Mouse (Mus musculus) adrenal gland, adult (tissue): ENCODE measurements at regions not wholly inside any gene's neighbourhood (a gene's known extent, or its start where the extent isn't known, plus 50 kb on each side); places are given as distances from the start of the nearest gene placed in this dataset.
A peak's percentile ranks its signal among the peaks of the same experiment; 100 is the strongest.

Source experiments
- DNase-seq, 2 experiments: peaks; one replicate each; pipeline ENCODE4 v3.0.0; 2022 to 2023; ENCODE audit warnings: low spot score in 1 of 2; ENCODE audit not compliant: inconsistent age in 2 of 2

DNA sequence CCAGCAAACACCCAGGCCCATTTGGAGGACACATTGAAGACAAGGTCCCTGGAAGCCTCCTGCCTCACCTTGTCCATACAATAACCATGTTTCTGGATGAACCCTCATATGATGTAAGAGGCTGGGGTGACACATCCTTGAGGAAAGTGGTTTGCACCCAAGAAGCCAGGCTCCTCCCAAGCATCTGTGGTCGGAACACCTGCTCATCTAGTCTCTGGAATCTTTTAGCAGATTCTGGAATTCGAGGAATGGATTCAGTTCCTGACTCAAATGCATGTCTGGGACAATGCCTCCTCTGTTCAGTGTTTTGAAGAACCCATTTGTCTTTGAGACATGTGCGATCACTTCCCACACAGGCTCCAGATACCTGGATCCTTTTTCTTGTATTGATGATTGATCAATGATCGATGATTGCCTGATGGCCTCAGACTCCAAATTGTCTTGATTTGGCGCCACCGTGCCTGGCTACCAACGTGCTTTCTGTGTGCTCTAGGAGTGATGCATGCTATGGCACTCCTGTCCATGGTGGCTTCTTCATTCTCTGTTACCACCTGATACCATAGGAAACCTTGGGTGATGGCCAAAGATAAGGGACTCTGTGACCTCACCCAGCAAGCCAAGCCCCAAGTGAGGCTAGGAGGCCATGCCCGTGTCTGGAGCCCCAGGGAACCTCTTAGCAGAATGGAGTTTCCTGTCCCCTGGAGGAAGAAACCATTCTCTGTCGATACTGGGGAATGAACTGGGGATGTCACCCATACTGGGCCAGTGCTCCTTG lies 126.7 kb downstream of the Mn1 start:
- DNase-seq = no peak

DNA sequence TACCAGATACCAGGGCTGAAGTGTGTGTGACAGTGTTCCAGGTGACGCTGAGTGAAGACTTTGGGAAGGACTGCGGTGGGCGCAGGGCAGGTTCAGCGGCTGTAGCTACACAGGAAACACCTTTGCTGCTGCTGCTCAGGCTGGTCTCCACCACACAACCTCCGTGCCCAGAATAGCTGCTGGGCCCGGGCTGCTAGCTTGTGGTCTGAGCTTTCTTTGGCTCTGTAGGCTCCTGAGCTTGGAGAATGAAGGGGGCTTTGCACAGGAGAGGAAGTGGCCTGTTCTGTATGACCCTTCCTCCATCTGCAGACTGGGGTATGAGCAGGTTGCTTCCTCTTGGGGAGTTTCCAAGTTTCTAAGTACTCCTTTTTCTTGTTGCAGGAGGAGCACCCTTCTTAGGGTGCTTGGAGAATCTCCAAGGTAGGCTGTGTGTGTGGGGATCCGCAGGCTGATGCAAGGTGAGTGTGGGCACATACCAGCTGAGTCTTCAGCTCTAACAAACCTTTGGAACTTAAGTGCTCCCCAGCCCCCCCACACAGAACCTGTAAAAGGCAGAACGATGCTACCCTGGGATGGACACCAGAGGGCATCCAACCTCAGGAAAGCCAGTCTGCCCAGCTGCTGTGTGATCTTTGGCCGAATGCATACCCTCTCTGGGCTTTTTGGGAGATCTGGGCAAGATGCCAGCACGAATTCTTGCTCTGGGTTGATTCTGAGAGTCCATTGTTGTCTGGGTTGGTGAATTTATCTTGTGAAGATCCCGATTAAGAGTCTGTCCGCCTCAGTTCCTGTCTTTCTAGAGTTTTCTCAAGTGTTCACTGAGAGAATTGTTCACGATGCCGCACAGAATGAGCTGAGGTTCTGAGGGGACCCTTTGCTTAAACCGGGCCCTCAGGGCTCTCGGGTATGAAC lies 136.6 kb downstream of the Mn1 start:
- DNase-seq = no peak

DNA sequence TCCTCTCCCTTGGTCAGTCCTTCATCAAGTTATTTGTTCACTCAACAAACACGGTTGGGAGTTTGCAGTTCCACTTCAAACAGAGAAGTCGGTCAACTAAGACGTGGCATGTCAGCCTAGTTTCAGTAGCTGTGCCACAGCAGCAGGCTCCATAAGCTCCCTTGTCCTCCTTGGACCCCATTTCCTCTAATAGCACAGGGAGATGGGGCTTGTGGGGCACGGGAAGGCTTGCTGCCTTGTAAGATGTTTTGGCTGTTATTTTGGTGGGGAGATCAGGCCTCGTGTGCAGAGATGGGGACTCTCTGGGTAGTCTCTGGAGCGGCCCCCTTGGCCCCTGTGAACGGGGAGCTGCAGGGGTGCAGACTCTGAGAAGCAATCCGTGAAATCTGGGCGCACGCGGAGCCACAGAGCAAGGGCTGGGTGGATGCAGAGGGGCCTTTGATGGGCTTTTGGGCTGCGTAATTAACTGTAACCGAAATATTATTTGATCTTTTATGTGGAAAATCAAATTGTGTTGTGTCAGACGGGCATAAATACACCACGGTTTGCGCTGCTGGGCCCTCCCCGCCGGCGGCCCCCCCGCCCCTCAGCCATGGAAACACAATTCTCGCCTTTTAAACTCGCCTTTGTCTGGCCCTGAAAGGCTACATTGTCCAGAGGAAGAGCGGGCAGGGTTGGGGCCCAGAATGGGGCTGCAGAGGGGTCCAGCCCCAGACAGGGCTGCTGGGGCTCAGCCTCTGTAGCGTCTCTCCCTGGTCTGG lies 137.6 kb downstream of the Mn1 start:
- no peak for DNase-seq

DNA sequence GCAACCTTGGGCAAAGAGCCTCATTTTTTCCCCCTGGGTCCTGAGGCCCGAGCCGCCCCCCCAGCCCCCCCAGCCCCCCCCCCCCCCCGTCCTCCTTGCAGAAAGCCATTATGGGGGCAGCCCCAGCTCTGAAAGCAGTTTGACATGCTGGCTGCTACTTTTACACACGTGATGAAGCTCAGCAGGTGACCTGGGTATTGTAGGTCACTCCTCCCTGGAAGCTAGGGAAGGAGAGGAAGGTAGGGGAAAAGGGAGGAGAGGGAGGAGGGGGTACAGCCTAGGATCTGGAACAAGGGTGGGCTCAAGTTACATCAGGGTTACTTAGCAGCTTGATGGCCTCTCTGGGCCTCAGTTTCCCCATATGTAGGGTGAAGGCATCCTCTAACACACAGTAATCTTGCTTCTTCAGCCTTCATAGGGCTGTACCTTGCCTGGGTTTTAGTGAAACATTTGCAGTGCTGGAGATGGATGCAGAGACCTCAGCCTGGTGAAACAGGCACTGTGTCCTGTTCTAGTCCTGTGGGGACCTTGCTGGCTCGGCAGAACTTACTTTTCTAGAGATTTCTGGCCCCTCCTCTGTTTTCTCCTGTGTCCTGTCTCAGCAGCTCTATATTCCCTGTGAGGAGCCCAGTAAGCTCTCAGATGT lies 138.3 kb downstream of the Mn1 start:
- no peak for DNase-seq

DNA sequence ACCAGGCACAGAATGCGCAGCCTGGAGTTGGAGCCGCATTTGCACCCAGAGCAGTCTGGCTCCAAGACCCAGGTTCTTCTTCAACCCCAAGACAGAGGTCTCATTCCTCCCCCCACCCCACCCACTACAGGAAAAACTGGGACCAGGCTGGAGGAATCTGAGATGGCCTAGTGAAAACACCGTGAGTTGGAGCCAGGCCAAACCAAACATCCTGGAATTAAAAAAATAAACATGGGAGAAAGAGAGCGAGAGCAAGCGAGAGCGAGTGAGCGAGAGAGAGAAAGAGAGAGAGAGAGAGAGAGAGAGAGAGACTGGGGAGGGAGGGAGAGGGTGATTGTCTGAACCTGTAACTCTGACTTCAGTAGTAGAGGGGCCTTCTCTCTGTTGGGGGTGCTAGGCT lies 138.8 kb downstream of the Mn1 start:
- DNase-seq = peak in 1 of 2 experiments; percentile 39

DNA sequence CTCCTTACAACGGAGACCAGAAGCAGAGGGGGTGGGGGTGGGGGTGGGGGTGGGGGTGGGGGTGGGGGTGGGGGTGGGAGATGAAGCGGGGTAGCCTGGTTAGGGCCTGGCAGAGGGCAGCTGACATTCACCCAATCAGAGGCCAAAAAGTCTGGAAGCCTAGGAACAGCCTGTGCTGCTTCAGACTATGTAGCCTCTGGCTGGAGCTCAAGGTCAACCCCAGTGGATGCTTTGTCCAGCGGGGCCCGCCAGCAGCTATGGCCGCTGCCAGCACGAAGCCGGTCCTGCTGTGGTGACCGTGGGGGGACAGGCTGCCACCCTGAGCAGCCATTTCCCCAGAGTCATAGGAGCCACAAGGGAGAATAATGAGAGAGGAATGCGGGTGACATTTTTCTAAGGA lies 143.3 kb downstream of the Mn1 start:
- DNase-seq = peak; percentile 39 to 40

DNA sequence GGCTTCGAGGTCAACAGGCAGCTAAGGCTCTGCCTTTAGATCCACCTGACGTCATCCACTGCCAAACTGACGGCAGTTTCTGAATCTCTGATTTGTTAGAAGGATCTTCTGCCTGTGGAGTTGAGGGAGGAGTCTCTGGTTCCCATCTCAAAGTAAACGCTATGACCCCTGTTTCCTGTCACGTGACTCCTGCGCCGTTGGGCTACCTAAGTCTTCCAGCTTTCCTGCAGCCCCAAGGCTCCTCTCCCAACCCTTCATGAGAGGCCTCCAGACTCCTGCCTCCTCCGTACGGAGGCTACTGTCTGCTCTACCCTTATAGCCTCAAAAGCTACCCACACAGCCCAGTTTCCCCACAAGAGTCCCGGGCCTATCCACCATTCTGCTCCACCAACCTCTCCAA lies 144.1 kb downstream of the Mn1 start:
- no peak for DNase-seq

DNA sequence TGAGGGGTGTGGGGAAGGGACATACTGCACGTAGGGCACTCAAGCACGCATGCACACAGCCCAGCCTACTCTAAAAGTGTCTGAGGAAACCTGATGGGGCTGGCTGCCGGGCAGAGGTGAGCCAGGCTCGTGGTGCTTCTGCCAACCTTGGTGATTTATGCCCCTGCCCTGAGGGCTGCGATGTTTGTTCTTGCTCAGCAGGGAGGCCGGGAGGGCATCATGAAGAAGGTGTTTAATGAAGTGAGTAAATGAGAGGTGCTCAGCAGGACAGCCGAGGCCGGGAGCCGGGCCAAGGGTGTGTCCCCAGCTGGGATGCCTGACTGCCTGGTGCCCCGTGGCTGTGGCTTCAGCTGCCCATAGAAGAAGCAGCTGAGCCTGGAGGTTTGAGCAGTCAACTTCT lies 153.7 kb downstream of the Mn1 start:
- DNase-seq = no peak

DNA sequence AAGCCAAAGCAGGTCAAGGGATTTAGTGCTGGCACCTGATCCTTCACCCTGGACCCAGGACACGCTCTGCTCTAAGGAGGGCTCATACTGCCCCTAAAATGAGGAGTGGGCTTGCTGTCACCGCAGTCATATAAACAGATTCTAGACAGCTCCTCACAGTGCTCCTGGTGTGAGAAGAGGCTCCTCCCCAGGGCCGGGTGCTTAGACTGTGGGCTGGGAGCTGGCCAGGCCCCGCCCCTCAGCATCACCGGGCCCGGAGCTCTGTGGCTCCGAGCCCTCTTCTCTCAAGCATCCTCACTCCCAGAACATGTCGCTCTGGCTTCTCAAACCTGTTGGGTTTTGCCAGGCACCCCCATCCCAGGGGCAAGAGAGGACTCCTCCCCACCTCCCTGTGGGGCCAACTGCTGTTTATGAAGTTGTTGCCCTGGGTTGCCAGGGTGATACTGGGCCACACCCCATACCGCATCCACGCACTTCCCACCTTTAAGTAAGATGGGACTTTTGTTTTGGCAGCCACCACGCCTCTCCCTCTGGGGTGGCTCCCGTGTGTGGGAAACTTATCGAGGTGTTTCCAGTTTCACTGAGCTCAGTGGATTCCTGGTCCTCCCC lies 156.2 kb downstream of the Mn1 start:
- no peak for DNase-seq

DNA sequence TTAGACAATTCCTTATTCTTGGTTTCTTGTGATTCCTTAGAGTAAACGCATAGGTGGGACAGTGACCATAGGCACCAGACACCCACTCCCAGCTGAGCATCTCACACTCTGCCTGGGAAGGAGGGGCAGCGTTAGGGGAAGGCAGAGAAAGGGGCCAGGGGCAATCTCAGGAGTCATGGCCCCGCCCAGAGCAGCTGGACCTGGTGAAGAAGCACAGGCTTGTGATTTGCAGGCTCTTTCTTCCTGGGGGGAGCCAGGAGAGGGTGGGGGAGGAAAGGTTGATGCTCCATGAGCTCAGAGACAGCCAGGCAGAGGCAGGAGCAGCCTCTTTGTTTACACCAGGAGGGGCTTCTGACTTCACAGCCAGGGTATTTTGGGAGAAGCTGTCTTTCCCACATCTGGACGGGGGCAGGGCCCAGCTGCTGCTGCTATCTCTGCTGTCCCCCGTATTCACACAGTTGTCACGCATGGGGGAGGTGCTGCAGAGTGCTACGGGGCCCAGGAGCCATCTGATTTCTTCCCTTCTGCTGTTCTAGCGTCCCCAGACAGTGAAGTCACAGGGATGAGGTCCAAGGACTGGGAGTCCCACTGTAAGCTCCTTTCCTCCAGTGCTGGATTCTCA lies 157.2 kb downstream of the Mn1 start:
- no peak for DNase-seq

DNA sequence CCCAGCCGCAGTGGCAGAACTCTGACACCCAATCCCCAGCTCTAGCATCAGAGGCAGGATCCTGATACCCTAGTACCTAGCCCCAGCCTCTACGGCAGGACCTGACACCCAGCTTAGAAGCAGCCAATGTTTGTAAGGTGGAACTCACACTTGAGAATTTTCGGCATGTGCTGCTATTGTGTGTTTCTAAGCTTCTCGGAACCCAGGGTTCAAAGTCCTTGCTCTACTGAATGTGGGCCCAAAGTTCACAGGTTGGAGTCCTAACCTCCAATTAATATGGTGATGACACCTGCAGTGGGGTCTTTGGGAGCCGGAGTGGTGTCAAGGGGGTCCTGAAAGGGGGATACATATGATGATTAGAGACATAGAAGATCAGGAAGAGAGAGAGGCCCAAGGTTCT lies 158.2 kb downstream of the Mn1 start:
- DNase-seq = no peak

DNA sequence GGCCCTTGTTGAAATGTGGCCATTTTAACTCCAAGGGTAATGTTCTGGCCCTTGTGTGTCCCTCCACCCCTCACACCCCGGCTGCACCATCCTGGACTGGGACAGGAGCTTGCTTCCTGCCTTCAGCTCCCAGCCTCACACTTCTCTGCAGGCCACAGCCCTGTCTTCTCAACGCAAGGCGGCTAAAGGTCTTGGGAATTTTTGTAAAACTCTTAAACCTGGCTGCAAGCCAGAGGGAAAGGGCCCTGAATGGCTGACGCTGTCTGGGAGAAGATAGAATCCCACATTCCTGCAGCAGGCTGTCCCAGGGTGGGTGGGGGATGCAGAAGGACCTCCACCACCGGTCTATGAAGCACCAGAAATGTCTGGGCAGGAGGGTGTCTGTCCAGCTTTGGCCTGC lies 156.3 kb upstream of the Gm26897 start:
- DNase-seq = peak in 1 of 2 experiments; percentile 35

DNA sequence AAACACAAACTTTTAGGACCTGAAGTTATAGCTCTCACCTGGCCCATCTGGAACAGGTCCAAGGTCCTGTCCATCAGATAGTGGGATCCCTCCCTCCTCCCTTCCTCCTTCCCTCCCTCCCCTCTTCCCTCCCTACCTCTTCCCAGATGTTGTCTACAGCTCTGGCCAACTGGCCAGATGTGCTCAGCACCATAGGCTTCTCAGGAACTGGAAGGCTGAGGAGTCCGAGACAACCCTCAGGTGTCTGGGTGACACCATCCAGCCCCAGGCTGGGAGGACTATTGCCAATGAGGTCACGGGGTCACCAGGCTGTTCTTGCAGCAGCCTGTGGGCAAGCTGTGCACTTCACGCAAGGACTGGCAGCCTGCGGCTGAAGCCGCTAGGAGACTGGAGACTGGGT lies 155.6 kb upstream of the Gm26897 start:
- DNase-seq = no peak

DNA sequence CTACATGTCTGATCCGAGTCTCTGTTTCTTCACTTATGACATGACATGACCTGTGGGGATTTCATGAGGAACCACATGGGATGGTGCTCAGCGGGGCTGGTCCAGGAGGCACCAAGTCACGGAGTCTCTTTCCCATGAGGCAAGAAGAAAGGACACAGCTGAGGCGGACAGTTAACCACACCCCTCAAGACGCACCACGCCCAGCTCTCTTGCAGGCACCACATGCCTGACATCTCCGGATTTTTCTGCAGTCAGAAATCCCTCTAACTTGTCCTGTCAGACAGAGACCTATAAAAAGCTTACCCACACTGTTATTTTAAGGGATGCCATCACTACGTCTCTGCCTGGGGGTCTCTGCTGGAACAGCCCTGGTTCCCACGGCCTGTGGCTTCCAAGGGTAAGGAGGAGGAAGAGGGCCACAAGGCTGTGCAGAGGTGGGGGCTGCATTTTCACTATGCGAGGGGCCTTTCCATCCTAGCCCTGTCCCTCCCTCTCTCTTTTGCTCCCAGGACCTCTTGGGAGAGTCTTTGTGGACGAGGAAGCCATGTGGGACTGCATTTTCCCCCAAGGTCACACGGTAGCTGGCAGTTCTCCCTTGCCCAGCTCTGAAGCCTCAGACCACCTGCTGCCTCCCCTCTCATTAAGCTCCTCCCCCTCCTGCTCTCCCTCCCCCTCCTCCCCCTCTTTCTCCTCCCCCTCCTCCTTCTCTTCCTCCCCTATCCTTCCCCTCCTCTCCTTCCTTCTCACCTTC lies 154.6 kb upstream of the Gm26897 start:
- DNase-seq = no peak

DNA sequence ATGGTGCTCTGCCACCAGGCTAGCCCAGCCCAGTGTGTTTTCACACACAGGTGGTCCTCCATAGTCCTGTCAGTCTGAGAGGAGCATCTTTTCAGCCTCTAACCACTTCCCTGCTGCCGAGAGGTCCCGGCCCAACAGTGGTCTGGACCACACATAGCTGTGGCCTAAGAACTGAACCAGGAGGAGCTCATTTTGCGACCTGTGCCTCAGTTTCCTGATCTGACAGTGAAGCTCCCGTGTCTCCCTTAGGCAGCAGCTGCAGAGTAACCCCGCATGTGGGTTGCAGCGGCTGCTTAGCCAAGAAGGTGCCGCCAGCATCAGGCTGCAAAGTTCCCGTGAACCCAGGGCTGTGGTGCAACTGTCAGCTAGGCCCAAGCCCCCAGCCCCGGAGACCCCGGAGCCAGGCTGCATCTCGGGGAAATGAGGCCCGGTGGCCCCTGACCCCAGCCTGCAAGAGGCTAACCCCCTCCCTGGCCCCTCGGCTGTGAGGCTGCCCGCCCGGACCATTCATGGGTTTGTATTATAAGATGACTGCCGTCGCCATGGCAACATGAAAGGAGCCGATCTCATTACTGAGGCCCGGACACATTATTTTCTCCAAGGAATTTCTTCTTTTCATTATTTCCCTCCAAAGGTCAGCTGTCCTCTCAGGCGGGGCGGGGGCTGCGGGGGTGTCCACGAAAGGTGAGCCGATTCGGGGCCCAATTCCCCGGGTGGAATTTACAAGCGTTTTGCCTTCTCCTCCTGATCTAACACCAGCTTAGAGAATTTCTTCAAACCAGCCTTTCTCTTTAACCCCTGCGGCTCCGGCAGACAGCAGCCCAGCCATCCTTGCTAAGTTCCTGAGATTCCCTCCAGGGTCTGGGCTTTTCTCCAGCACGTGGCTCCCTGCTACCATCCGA lies 152.6 kb upstream of the Gm26897 start:
- DNase-seq = no peak

DNA sequence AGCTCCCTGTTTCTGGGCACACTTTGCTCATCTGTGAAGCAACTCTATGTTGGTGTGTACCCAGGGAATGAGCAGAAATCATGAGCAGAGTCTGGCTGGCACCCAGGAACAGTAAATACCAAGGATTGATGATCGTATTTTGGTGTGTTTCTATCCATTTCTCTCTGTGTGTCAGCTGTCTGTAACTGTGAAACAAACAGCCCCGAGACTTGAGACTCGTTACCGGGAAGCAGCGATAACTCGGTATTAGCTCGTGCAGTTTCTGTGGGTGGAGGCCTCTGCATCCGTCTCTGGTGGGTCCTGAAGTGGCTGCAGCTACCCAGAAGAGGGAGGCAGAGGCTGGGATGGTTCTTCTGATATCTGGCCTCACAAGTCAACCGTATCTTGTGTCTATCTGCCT lies 151.7 kb upstream of the Gm26897 start:
- no peak for DNase-seq

DNA sequence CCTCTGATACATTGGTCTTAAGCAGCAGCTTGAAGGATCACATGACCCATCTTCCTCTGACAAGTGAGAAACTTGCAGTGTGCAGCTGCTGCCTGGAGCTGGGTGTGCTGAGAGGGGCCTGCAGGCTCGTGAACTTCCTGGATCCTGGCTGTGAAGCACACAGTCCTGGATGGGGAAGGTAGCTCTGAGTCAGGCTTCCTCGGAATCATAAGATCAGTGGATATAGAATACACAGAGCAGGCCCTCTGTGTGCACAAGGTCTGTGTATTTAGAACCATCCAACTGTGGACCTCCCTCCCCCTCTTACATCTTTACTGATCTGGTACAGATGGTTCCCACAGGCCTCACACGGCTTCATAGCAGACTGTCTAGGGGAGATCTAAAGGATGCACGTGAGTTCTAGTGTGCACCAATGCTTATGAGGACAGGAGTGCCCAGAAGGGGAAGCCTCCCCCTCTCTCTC lies 143.1 kb upstream of the Gm26897 start:
- no peak for DNase-seq

DNA sequence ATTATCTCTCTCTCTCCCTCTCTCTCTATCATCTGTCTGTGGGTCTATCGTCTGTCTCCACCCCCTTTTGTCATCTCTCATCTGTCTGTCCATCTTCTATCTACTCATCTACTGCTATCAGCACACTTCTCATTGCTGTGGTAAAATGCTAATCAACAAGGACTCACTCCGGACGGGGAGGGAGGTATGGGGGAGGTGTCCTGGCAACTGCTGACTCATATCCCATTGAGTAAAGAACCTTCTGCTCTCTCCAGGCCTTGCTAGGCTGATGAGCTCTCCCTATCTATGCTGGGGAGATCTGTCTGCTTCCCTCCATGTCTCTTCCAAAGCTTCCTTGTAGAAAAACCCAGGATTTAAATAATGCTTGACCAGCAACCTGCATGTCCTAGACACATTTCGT lies 140.9 kb upstream of the Gm26897 start:
- no peak for DNase-seq
